Mouse (Mus musculus) liver, embryonic 12.5 days (tissue): ENCODE results near the gene Rpl28. TPM values are rescaled to one million over a fixed set of nuclear protein-coding genes. Genes with fewer than 3 reads are reported as not detected.
A peak's percentile ranks its signal among the peaks of the same experiment; 100 is the strongest.

Experiments used
- ATAC-seq: fragments of 200-750 bp; cut with Nextera tagmentation; 2 replicates; pipeline ENCODE4 v1.8.0; 2017; ENCODE audit warnings: moderate number of reproducible peaks, mild to moderate bottlenecking, moderate library complexity
- H3K27ac ChIP-seq: fragments of 300-500 bp; sonication (generic); 2 replicates; pipeline ENCODE4 v1.5.1; 2016; ENCODE audit warnings: mild to moderate bottlenecking
- H3K27me3 ChIP-seq: fragments of 300-500 bp; sonication (generic); replicated peaks from 2 replicates; pipeline ENCODE4 v1.6.1; 2016; ENCODE audit warnings: mild to moderate bottlenecking, moderate library complexity
- H3K36me3 ChIP-seq: fragments of 300-500 bp; sonication (generic); 2 replicates; pipeline ENCODE4 v1.6.1; 2016; ENCODE audit warnings: mild to moderate bottlenecking, moderate library complexity
- H3K4me1 ChIP-seq: fragments of 300-500 bp; sonication (generic); 2 replicates; pipeline ENCODE4 v1.6.1; 2016
- H3K4me2 ChIP-seq: fragments of 300-500 bp; sonication (generic); 2 replicates; pipeline ENCODE4 v1.6.1; 2016; ENCODE audit warnings: mild to moderate bottlenecking, moderate library complexity
- H3K4me3 ChIP-seq: fragments of 300-500 bp; sonication (generic); 2 replicates; pipeline ENCODE4 v1.5.1; 2016; ENCODE audit warnings: mild to moderate bottlenecking, moderate library complexity
- H3K9ac ChIP-seq: fragments of 300-500 bp; sonication (generic); 2 replicates; pipeline ENCODE4 v1.6.1; 2016; ENCODE audit warnings: mild to moderate bottlenecking, moderate library complexity
- H3K9me3 ChIP-seq: fragments of 300-500 bp; sonication (generic); replicated peaks from 2 replicates; pipeline ENCODE4 v1.6.1; 2016; ENCODE audit warnings: mild to moderate bottlenecking, moderate library complexity
- WGBS: fragments of 180-500 bp; shearing (Covaris S2); methylation state at CpG from one replicate; pipeline ENCODE4 v1.1.7; 2016; ENCODE audit not compliant: insufficient replicate concordance; 5-methylcytosine and 5-hydroxymethylcytosine counted together
- polyA plus RNA-seq: library from polyadenylated mRNA; unstranded; fragments of >200 nt; fragmentation: Nextera tagmentation; extraction: Ambion mirVana; gene quantifications from 2 replicates; pipeline ENCODE4 v1.2.1, GENCODE M21; 2016

The Rpl28 gene
- polyA plus RNA-seq, 1 experiment from 2014 or later: 413 TPM

GRCm38 (mm10) chr7:4764946-4765710 lies 27.5 kb upstream of the Rpl28 start:
- Histone ChIP-seq H3K9ac (no peak overlapping the region), H3K36me3 (no peaks in the 10 kb centered on the region), H3K9me3 (no peaks in the 10 kb centered on the region), H3K27ac (no peak overlapping the region), H3K27me3 (peaks cover 48% of the 10 kb centered on the region), H3K4me1 (no peaks in the 10 kb centered on the region), H3K4me2 (peak overlapping the region; percentile 2; the same call in 1 of the 2 replicates), H3K4me3 (no peak overlapping the region)
- ATAC-seq: no peak
- WGBS: 43% methylated on average over 4 of the region's 4 CpGs

DNA sequence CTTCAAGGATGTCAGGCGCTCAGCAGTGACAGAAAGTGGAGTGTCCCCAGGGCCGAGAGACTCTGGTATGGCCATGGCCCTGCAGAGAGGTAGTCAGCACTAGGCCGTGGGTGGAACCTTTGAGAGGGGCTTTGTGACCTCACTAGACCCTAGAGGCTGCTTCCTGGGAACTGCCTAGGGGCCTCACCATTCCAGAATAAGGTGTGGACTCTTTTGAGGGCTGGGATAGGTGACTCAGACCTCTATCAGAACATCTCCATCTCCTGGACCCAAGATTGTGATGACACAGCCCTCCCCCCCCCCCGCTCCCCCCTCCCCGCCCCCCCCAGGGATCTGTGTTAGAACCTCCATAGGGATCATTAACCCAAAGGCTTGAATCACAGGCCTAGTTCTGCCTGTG lies 21.5 kb upstream of the Rpl28 start, which contains the start of gene Fam71e2:
Fam71e2 (minus strand) TSS at position 101 of the 400 bp plus-strand sequence.
- Histone ChIP-seq H3K9ac (no peak within 1 kb of the TSS), H3K4me2 (no peak within 1 kb of the TSS), H3K27me3 (peaks cover 66% of the 10 kb centered on the region), H3K4me3 (no peak within 1 kb of the TSS), H3K36me3 (no peaks in the 10 kb centered on the region), H3K4me1 (no peaks in the 10 kb centered on the region), H3K9me3 (no peaks in the 10 kb centered on the region), H3K27ac (no peak within 1 kb of the TSS)
- no peak for ATAC-seq
- WGBS: 53% methylated on average over 3 of the region's 5 CpGs

DNA sequence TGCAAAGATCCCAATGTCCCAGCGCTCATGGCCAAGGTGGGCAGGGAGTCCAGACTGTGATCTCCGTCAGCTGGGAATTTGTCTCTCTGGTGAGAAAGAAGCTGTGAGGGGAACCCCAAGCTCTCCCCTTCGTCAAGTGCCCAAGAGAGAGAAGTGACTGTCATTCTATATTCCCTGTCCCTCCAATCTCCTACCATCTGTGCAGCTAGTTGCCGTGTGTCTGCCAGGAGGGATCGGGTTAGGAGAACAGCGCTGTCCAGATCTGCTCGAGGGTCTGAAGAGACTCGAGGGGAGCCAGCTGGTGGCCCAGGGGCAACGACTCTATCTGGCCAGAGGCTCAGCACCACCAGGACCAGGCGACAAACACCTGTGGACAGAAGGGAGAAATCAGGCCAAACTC lies 16.5 kb upstream of the Rpl28 start:
- H3K27ac ChIP-seq: no peak overlapping the region
- WGBS: 42% methylated on average over 10 of the region's 10 CpGs
- H3K9ac ChIP-seq: no peak overlapping the region
- H3K4me2 ChIP-seq: no peak overlapping the region
- H3K4me3 ChIP-seq: no peak overlapping the region
- no peaks in the 10 kb centered on the region for H3K9me3 ChIP-seq
- H3K4me1 ChIP-seq: peaks cover 20% of the 10 kb centered on the region
- no peak for ATAC-seq
- H3K36me3 ChIP-seq: no peaks in the 10 kb centered on the region
- peaks cover 96% of the 10 kb centered on the region for H3K27me3 ChIP-seq

DNA sequence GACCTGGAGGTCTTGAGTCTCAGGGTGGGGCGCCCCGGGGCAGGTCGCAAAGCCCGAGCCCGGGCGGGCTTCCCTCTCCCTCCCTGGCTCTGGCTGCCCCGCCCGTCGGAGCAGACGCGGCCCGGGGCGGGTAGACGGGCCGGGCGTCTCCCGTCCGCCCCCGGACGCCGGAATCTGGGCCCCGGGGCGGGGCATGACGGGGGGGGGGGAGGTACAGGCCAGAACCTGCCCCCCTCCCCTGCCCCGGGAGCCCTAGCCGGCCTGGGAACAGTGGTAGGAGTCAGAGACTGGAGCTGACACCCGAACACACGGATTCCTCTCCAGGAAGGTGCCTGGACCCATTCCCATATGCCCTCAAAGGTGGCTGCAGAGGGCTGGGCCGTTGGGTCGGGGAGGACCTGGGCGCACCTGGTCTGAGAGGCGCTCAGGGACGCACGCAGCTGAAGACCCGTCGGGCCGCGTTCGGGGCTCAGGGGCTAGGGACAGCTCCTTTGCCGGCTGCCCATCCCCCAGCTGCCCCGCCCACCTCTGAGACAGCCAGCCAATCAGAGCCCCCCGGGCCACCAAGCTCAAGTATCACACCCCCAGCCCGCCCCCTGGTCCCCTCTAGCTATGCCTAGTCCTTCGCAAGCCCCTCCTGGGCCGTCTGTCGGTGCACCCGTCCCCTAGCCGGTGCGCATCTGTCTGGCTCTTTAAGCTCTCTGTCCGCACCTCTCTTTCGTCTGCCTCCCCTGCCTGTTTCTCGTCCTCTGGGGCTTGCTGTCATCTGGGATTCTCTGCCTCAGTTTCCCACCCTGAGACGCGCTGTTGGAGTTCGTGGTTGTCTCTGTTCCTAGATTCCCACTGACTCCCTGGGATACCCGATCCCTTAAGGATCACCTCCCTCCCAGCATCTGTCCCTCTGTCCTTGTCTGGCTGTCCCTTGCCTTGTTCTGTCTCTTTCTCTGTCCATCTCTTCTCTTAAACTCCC lies 15.5 kb upstream of the Rpl28 start:
- no peaks in the 10 kb centered on the region for H3K36me3 ChIP-seq
- peak overlapping the region; percentile 17; the same call in 1 of the 2 replicates for H3K9ac ChIP-seq
- peak; percentile 41 for ATAC-seq
- 2% methylated on average over 53 of the region's 56 CpGs for WGBS
- H3K27me3 ChIP-seq: peaks cover 96% of the 10 kb centered on the region
- H3K4me1 ChIP-seq: peaks cover 20% of the 10 kb centered on the region
- no peaks in the 10 kb centered on the region for H3K9me3 ChIP-seq
- H3K4me2 ChIP-seq: peak overlapping the region; percentile 66
- H3K4me3 ChIP-seq: peak overlapping the region; percentile 44
- no peak overlapping the region for H3K27ac ChIP-seq

DNA sequence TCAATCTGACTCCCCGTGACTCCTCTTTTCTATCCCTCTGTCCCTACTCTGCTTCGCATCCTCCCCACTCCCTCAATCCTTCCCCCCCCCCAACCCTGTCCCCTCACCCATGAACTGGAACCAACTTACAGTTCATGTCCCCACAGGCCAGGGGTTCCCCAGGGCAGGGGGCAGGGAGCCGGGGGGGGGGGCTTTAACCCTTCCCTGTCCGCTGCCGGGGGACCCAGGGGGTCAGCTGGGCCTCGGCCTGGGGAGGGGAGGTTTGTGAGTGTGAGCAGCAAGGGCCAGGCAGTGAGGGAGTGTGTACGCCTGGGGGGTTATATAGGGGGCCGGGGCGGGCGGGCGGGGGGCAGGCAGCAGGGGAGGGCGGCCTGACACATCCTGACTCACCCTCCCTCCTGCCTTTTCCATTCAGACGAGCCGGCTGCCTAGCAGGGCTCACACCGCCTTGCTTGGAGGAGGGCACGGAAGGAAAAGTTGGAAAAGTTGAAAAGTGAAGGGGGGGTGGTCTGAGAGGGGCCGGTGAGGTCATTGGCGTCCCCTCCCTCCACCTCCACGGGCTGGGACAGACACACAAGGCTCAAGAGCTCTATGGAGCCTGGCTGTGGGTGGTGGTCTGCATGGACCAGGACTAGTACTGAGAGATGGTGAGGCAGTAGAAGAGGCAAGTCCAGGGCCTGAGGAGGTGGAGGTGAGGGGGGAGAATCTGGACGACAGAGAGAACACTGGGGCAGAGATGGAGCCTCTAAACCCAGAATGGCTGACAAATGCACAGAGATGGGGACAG lies 14.6 kb upstream of the Rpl28 start:
- peak overlapping the region; percentile 66; the same call in 1 of the 2 replicates for H3K4me2 ChIP-seq
- H3K4me3 ChIP-seq: no peak overlapping the region
- no peaks in the 10 kb centered on the region for H3K9me3 ChIP-seq
- 11% methylated on average over 17 of the region's 20 CpGs for WGBS
- no peaks in the 10 kb centered on the region for H3K36me3 ChIP-seq
- H3K27ac ChIP-seq: no peak overlapping the region
- H3K9ac ChIP-seq: no peak overlapping the region
- peaks cover 99% of the 10 kb centered on the region for H3K27me3 ChIP-seq
- peaks cover 25% of the 10 kb centered on the region for H3K4me1 ChIP-seq
- ATAC-seq: no peak

DNA sequence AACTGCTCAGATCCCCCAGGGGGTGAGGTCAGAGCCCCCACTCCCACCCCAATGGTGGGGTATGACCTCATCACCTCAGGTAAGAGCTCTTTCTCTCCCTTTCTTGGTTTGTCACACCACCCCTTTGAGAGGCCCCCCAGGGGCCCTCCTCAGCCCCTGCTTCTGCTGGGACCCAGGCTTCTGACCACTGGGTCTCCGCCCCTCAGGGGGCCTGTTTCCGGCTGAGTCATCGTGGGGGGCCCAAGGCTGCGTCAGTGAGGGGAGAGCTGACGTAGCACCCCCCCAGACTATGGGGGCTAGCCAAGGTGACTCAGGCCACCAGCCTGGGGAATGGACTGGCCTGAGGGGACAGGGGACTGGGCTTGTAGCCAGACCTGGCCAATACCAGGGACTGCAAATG lies 12.8 kb upstream of the Rpl28 start:
- peaks cover 43% of the 10 kb centered on the region for H3K4me1 ChIP-seq
- 8% methylated on average over 5 of the region's 5 CpGs for WGBS
- H3K9ac ChIP-seq: no peak overlapping the region
- 0 out of 2 replicates have a peak overlapping the region, but pooled peaks have one; percentile 8 for H3K4me2 ChIP-seq
- H3K27me3 ChIP-seq: peaks cover 80% of the 10 kb centered on the region
- no peak for ATAC-seq
- H3K4me3 ChIP-seq: no peak overlapping the region
- peaks cover 10% of the 10 kb centered on the region for H3K36me3 ChIP-seq
- no peaks in the 10 kb centered on the region for H3K9me3 ChIP-seq
- no peak overlapping the region for H3K27ac ChIP-seq

DNA sequence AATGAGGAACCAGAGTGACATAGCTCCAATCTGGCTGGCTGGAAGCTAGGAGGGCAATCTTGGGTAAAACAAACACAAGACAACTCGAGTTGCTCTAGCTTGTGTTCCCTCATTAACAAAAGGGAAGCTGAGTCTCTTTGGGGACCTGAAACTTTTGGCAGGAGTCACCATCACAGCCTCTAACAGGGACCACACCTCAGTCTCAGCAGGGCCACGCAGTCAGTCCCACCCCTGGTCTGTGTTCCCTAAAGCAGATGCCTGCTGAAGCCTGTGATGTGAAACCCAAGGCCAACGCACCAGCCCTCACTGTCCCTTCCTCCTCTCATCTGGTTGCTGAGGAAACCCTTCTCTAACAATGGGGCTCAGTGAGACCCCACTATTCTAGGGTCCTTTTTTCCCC lies 10.5 kb upstream of the Rpl28 start:
- H3K9ac ChIP-seq: no peak overlapping the region

GRCm38 (mm10) chr7:4782759-4783158 lies 9.9 kb upstream of the Rpl28 start, which contains the start of the genes Il11 and Tmem190:
Il11 (minus strand) TSS chr7:4782859.
Tmem190 (plus strand) TSS chr7:4782937.
- H3K4me3 ChIP-seq: no peak within 1 kb of the TSS
- 71% methylated on average over 2 of the region's 2 CpGs for WGBS
- peak within 1 kb of the TSS; percentile 39 for H3K4me2 ChIP-seq
- H3K9ac ChIP-seq: peak within 1 kb of the TSS; percentile 47; the same call in 1 of the 2 replicates
- H3K4me1 ChIP-seq: peaks cover 46% of the 10 kb centered on the region
- peaks cover 52% of the 10 kb centered on the region for H3K27me3 ChIP-seq
- H3K9me3 ChIP-seq: no peaks in the 10 kb centered on the region
- H3K27ac ChIP-seq: peak within 1 kb of the TSS; percentile 43; the same call in 1 of the 2 replicates
- H3K36me3 ChIP-seq: peaks cover 12% of the 10 kb centered on the region
- no peak for ATAC-seq

More for the DNA sequence above, 10.5 kb upstream of the Rpl28 start:
- WGBS: 41% methylated on average over 3 of the region's 3 CpGs
- H3K4me2 ChIP-seq: no peak overlapping the region
- H3K4me1 ChIP-seq: peaks cover 43% of the 10 kb centered on the region
- H3K27ac ChIP-seq: no peak overlapping the region
- H3K4me3 ChIP-seq: no peak overlapping the region
- H3K9me3 ChIP-seq: no peaks in the 10 kb centered on the region
- ATAC-seq: no peak
- H3K27me3 ChIP-seq: peaks cover 58% of the 10 kb centered on the region
- H3K36me3 ChIP-seq: peaks cover 12% of the 10 kb centered on the region

DNA sequence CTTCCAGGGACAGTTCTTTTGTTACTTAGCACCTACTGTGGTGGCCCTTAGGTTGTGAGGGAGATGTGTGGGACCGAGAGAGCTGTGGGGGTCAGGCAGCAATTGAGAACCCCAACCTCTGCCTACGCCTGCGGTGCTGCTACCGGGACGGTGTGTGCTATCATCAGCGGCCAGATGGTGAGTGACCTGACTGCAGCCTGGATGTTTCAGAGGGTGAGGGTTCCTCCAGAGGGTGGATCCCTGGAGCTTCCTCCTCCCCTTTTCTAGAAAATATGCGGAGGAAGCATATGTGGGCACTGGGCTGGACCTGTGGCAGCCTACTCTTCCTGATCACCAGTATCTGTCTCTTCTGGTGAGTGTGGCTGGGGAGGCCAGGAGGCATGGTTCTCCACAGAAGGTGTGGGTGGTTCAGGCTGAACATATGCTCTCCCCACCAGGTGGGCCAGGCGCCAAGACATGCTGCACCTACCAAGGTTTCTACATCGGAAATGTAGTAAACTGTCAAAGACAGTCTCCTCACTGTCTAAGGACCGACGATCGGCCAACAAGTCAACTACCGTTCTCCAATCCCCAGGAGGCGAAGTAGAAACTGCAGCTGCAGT lies 8.9 kb upstream of the Rpl28 start:
- WGBS: 44% methylated on average over 14 of the region's 14 CpGs
- H3K4me1 ChIP-seq: peaks cover 56% of the 10 kb centered on the region
- H3K36me3 ChIP-seq: peaks cover 12% of the 10 kb centered on the region
- ATAC-seq: peak; percentile 82
- H3K27ac ChIP-seq: peak overlapping the region; percentile 43; the same call in 1 of the 2 replicates
- no peaks in the 10 kb centered on the region for H3K9me3 ChIP-seq
- H3K9ac ChIP-seq: peak overlapping the region; percentile 47; the same call in 1 of the 2 replicates
- H3K4me3 ChIP-seq: no peak overlapping the region
- peaks cover 42% of the 10 kb centered on the region for H3K27me3 ChIP-seq
- H3K4me2 ChIP-seq: peak overlapping the region; percentile 39

GRCm38 (mm10) chr7:4788499-4789435 lies 3.9 kb upstream of the Rpl28 start:
- peak overlapping the region; percentile 87 for H3K27ac ChIP-seq
- peaks cover 59% of the 10 kb centered on the region for H3K4me1 ChIP-seq
- peak overlapping the region; percentile 81 for H3K4me3 ChIP-seq
- peak overlapping the region; percentile 96 for H3K4me2 ChIP-seq
- peaks cover 16% of the 10 kb centered on the region for H3K36me3 ChIP-seq
- WGBS: 2% methylated on average over 64 of the region's 64 CpGs
- no peaks in the 10 kb centered on the region for H3K9me3 ChIP-seq
- ATAC-seq: peak; percentile 40; the same call in 1 of the 2 replicates
- no peaks in the 10 kb centered on the region for H3K27me3 ChIP-seq
- peak overlapping the region; percentile 93 for H3K9ac ChIP-seq
